Mouse (Mus musculus) heart, embryonic 11.5 days (tissue): ENCODE measurements around the gene Mpeg1. TPM values are rescaled to one million over a fixed set of nuclear protein-coding genes. Genes with fewer than 3 reads are reported as not detected.

Experiments
- ATAC-seq: fragments of 200-750 bp; cut with Nextera tagmentation; replicated peaks from 2 replicates; pipeline ENCODE4 v1.8.0; 2017; ENCODE audit warnings: moderate library complexity; ENCODE audit not compliant: insufficient number of reproducible peaks, low FRiP score, low TSS enrichment
- H3K27ac ChIP-seq: fragments of 300-500 bp; sonication (generic); 2 replicates; pipeline ENCODE4 v1.5.1; 2014; ENCODE audit warnings: mild to moderate bottlenecking, low read depth, low read length
- H3K27me3 ChIP-seq: fragments of 300-500 bp; sonication (generic); 2 replicates; pipeline ENCODE4 v1.6.1; 2014; ENCODE audit warnings: mild to moderate bottlenecking, low read length, mixed read lengths; ENCODE audit not compliant: control insufficient read depth, insufficient read depth
- H3K36me3 ChIP-seq: fragments of 300-500 bp; sonication (generic); 2 replicates; pipeline ENCODE4 v1.6.1; 2014; ENCODE audit warnings: mild to moderate bottlenecking, low read length, moderate library complexity, mixed read lengths; ENCODE audit not compliant: control insufficient read depth, insufficient read depth
- H3K4me1 ChIP-seq: fragments of 300-500 bp; sonication (generic); 2 replicates; pipeline ENCODE4 v1.6.1; 2014; ENCODE audit warnings: low read length; ENCODE audit not compliant: control insufficient read depth, insufficient read depth
- H3K4me2 ChIP-seq: fragments of 300-500 bp; sonication (generic); 2 replicates; pipeline ENCODE4 v1.6.1; 2014; ENCODE audit warnings: mild to moderate bottlenecking, moderate library complexity
- H3K4me3 ChIP-seq: fragments of 300-500 bp; sonication (generic); 2 replicates; pipeline ENCODE4 v1.5.1; 2014; ENCODE audit warnings: low read depth, low read length
- H3K9ac ChIP-seq: fragments of 300-500 bp; sonication (generic); 2 replicates; pipeline ENCODE4 v1.6.1; 2014; ENCODE audit warnings: mild to moderate bottlenecking, low read depth, low read length, moderate library complexity
- H3K9me3 ChIP-seq: fragments of 300-500 bp; sonication (generic); replicated peaks from 2 replicates; pipeline ENCODE4 v1.6.1; 2016; ENCODE audit warnings: low read length; ENCODE audit not compliant: control insufficient read depth
- WGBS: fragments of 180-500 bp; shearing (Covaris S2); extraction: QIAGEN DNeasy Blood & Tissue Kit; methylation state at CpG from one replicate; pipeline ENCODE4 v1.1.7; 2014; ENCODE audit not compliant: insufficient replicate concordance; 5-methylcytosine and 5-hydroxymethylcytosine counted together
- polyA plus RNA-seq: library from polyadenylated mRNA; unstranded; fragments of >200 nt; fragmentation: Nextera tagmentation; extraction: Ambion mirVana; gene quantifications from 2 replicates; pipeline ENCODE4 v1.2.1, GENCODE M21; 2014

Mpeg1 gene
- polyA plus RNA-seq, 1 experiment from 2014 or later = 0.56 TPM

- Histone ChIP-seq H3K9ac (peak overlapping the region; percentile 69), H3K27ac (no peak overlapping the region), H3K4me2 (peak overlapping the region; percentile 100), H3K9me3 (no peaks in the 10 kb centered on the region), H3K4me3 (peak overlapping the region; percentile 63), H3K36me3 (no peaks in the 10 kb centered on the region), H3K27me3 (peaks cover 17% of the 10 kb centered on the region), H3K4me1 (no peaks in the 10 kb centered on the region)
- WGBS = 3% methylated on average over 37 of the region's 38 CpGs
- ATAC-seq = peak; percentile 62
These were observed 40.3 kb downstream of the Mpeg1 start for GRCm38 (mm10) chr19:12500881-12501311.

- H3K4me3 ChIP-seq = peak within 1 kb of the TSS; percentile 63
- ATAC-seq = peak; percentile 91
- H3K36me3 ChIP-seq = no peaks in the 10 kb centered on the region
- no peaks in the 10 kb centered on the region for H3K4me1 ChIP-seq
- peak within 1 kb of the TSS; percentile 69 for H3K9ac ChIP-seq
- under 1% methylated on average over 72 of the region's 80 CpGs for WGBS
- H3K27me3 ChIP-seq = peaks cover 17% of the 10 kb centered on the region
- 0 out of 2 replicates have a peak within 1 kb of the TSS, but pooled peaks have one; percentile 17 for H3K27ac ChIP-seq
- H3K4me2 ChIP-seq = peak within 1 kb of the TSS; percentile 100
- no peaks in the 10 kb centered on the region for H3K9me3 ChIP-seq
These were observed 41.1 kb downstream of the Mpeg1 start, which contains the start of gene Dtx4 for GRCm38 (mm10) chr19:12501370-12502347. Gene Dtx4 (minus strand): TSS chr19:12501454.

- H3K27me3 ChIP-seq = peaks cover 15% of the 10 kb centered on the region
- no peak overlapping the region for H3K4me3 ChIP-seq
- H3K9me3 ChIP-seq = no peaks in the 10 kb centered on the region
- no peak overlapping the region for H3K27ac ChIP-seq
- ATAC-seq = no peak
- H3K4me1 ChIP-seq = no peaks in the 10 kb centered on the region
- H3K36me3 ChIP-seq = no peaks in the 10 kb centered on the region
- 81% methylated on average over 7 of the region's 7 CpGs for WGBS
- no peak overlapping the region for H3K9ac ChIP-seq
- H3K4me2 ChIP-seq = no peak overlapping the region
These were observed 42.2 kb downstream of the Mpeg1 start for GRCm38 (mm10) chr19:12502756-12503155.

GRCm38 (mm10) chr19:12514621-12515020 is 54.0 kb downstream of the Mpeg1 start:
- Histone ChIP-seq H3K4me3 (no peak overlapping the region), H3K4me2 (no peak overlapping the region), H3K9ac (no peak overlapping the region), H3K27ac (no peak overlapping the region), H3K36me3 (no peaks in the 10 kb centered on the region), H3K4me1 (no peaks in the 10 kb centered on the region), H3K27me3 (peaks cover 2% of the 10 kb centered on the region; the same call in 1 of the 2 replicates), H3K9me3 (no peaks in the 10 kb centered on the region)
- no peak for ATAC-seq

Other genes with a start within 250 kb of the Mpeg1 start
- not detected in 2 replicates for gene Olfr1432, start 228.2 kb upstream of the Mpeg1 start, polyA plus RNA-seq
- not detected in 2 replicates for gene Olfr262, start 219.1 kb upstream of the Mpeg1 start, polyA plus RNA-seq
- not detected in 2 replicates for gene Olfr235, start 199.7 kb upstream of the Mpeg1 start, polyA plus RNA-seq
- not detected in 2 replicates for gene Olfr1434, start 180.9 kb upstream of the Mpeg1 start, polyA plus RNA-seq
- gene Olfr1436, start 161.6 kb upstream of the Mpeg1 start, polyA plus RNA-seq = not detected in 2 replicates
- not detected in 2 replicates for gene Olfr1437, start 135.7 kb upstream of the Mpeg1 start, polyA plus RNA-seq
- gene Olfr1438-ps1, start 124.9 kb upstream of the Mpeg1 start, polyA plus RNA-seq = not detected in 2 replicates
- not detected in 2 replicates for gene Olfr1440, start 73.5 kb upstream of the Mpeg1 start, polyA plus RNA-seq
- not detected in 2 replicates for gene Olfr1441, start 43.3 kb upstream of the Mpeg1 start, polyA plus RNA-seq
- gene Pfpl, start 32.9 kb upstream of the Mpeg1 start, polyA plus RNA-seq = not detected in 2 replicates
- gene Dtx4, start 40.7 kb downstream of the Mpeg1 start, polyA plus RNA-seq = 1.3 and 1.8 TPM in 2 replicates
- gene Fam111a, start 85.0 kb downstream of the Mpeg1 start, polyA plus RNA-seq = 26.3 and 30.0 TPM in 2 replicates
- 0.09 and 0.49 TPM in 2 replicates for gene Gm4952, start 139.2 kb downstream of the Mpeg1 start, polyA plus RNA-seq
- not detected in 2 replicates for gene Glyat, start 172.5 kb downstream of the Mpeg1 start, polyA plus RNA-seq
- gene Olfr1442, start 209.7 kb downstream of the Mpeg1 start, polyA plus RNA-seq = not detected in 2 replicates
- gene Olfr1443, start 217.3 kb downstream of the Mpeg1 start, polyA plus RNA-seq = not detected in 2 replicates
- gene Keg1, start 235.0 kb downstream of the Mpeg1 start, polyA plus RNA-seq = not detected in 2 replicates